Mouse (Mus musculus) neural tube, embryonic 13.5 days (tissue): ENCODE results near the gene Gm20388. TPM values are rescaled to one million over a fixed set of nuclear protein-coding genes. Genes with fewer than 3 reads are reported as not detected.

Experiments used
- ATAC-seq: fragments of 200-750 bp; cut with Nextera tagmentation; 2 replicates; pipeline ENCODE4 v1.8.0; 2017; ENCODE audit warnings: low read depth, mild to moderate bottlenecking, moderate TSS enrichment, moderate library complexity
- H3K27ac ChIP-seq: fragments of 300-500 bp; sonication (generic); replicated peaks from 2 replicates; pipeline ENCODE4 v1.5.1; 2015; ENCODE audit warnings: moderate library complexity, mild to moderate bottlenecking, inconsistent platforms
- H3K27me3 ChIP-seq: fragments of 300-500 bp; sonication (generic); 2 replicates; pipeline ENCODE4 v1.6.1; 2015; ENCODE audit warnings: mild to moderate bottlenecking, inconsistent platforms
- H3K36me3 ChIP-seq: fragments of 300-500 bp; sonication (generic); 2 replicates; pipeline ENCODE4 v1.6.1; 2015; ENCODE audit warnings: mild to moderate bottlenecking, inconsistent platforms
- H3K4me1 ChIP-seq: fragments of 300-500 bp; sonication (generic); replicated peaks from 2 replicates; pipeline ENCODE4 v1.6.1; 2015; ENCODE audit warnings: inconsistent platforms
- H3K4me2 ChIP-seq: fragments of 300-500 bp; sonication (generic); 2 replicates; pipeline ENCODE4 v1.6.1; 2015; ENCODE audit warnings: inconsistent platforms, mild to moderate bottlenecking, moderate library complexity
- H3K4me3 ChIP-seq: fragments of 300-500 bp; sonication (generic); 2 replicates; pipeline ENCODE4 v1.5.1; 2015; ENCODE audit warnings: mild to moderate bottlenecking, inconsistent platforms
- H3K9ac ChIP-seq: fragments of 300-500 bp; sonication (generic); 2 replicates; pipeline ENCODE4 v1.6.1; 2015; ENCODE audit warnings: moderate library complexity, mild to moderate bottlenecking, inconsistent platforms
- H3K9me3 ChIP-seq: fragments of 300-500 bp; sonication (generic); 2 replicates; pipeline ENCODE4 v1.6.1; 2016; ENCODE audit warnings: inconsistent platforms
- WGBS: fragments of 180-500 bp; shearing (Covaris S2); methylation state at CpG from one replicate; pipeline ENCODE4 v1.1.7; 2015; 5-methylcytosine and 5-hydroxymethylcytosine counted together
- polyA plus RNA-seq: library from polyadenylated mRNA; unstranded; fragments of >200 nt; fragmentation: Nextera tagmentation; extraction: Ambion mirVana; gene quantifications from 2 replicates; pipeline ENCODE4 v1.2.1, GENCODE M21; 2015

Gene Gm20388
- polyA plus RNA-seq, 1 experiment from 2014 or later: 0.27 TPM

- WGBS: 39% methylated on average over 9 of the region's 9 CpGs
- H3K4me1 ChIP-seq: no peaks in the 10 kb centered on the region
- H3K4me3 ChIP-seq: no peak overlapping the region
- H3K9me3 ChIP-seq: 0 out of 2 replicates have a peak, but pooled peaks cover 4% of the 10 kb centered on the region
- no peak overlapping the region for H3K27ac ChIP-seq
- H3K27me3 ChIP-seq: peaks cover 24% of the 10 kb centered on the region
- H3K4me2 ChIP-seq: no peak overlapping the region
- ATAC-seq: peak; percentile 27; the same call in 1 of the 2 replicates
- no peaks in the 10 kb centered on the region for H3K36me3 ChIP-seq
- no peak overlapping the region for H3K9ac ChIP-seq
These were observed 910.9 kb downstream of the Gm20388 start for GRCm38 (mm10) chr8:120821399-120822170.

GRCm38 (mm10) chr8:120823331-120823730 lies 912.7 kb downstream of the Gm20388 start:
- no peak overlapping the region for H3K27ac ChIP-seq
- 0 out of 2 replicates have a peak, but pooled peaks cover 4% of the 10 kb centered on the region for H3K9me3 ChIP-seq
- WGBS: 36% methylated on average over 6 of the region's 6 CpGs
- no peak overlapping the region for H3K9ac ChIP-seq
- H3K4me1 ChIP-seq: no peaks in the 10 kb centered on the region
- H3K4me2 ChIP-seq: no peak overlapping the region
- no peak for ATAC-seq
- peaks cover 24% of the 10 kb centered on the region for H3K27me3 ChIP-seq
- H3K4me3 ChIP-seq: no peak overlapping the region
- H3K36me3 ChIP-seq: no peaks in the 10 kb centered on the region

- Histone ChIP-seq H3K27ac (no peak overlapping the region), H3K4me3 (no peak overlapping the region), H3K9me3 (0 out of 2 replicates have a peak, but pooled peaks cover 4% of the 10 kb centered on the region), H3K4me1 (no peaks in the 10 kb centered on the region), H3K4me2 (no peak overlapping the region), H3K9ac (no peak overlapping the region), H3K36me3 (no peaks in the 10 kb centered on the region), H3K27me3 (peaks cover 24% of the 10 kb centered on the region)
- no peak for ATAC-seq
- WGBS: 69% methylated on average over 8 of the region's 8 CpGs
These were observed 913.2 kb downstream of the Gm20388 start for GRCm38 (mm10) chr8:120823887-120824286.

- Histone ChIP-seq H3K4me3 (no peak overlapping the region), H3K4me1 (no peaks in the 10 kb centered on the region), H3K27me3 (peaks cover 26% of the 10 kb centered on the region), H3K27ac (no peak overlapping the region), H3K9me3 (0 out of 2 replicates have a peak, but pooled peaks cover 4% of the 10 kb centered on the region), H3K4me2 (no peak overlapping the region), H3K9ac (no peak overlapping the region), H3K36me3 (no peaks in the 10 kb centered on the region)
- no peak for ATAC-seq
- 66% methylated on average over 7 of the region's 7 CpGs for WGBS
These were observed 914.0 kb downstream of the Gm20388 start for GRCm38 (mm10) chr8:120824638-120825037.

- Histone ChIP-seq H3K4me3 (no peak overlapping the region), H3K9me3 (0 out of 2 replicates have a peak, but pooled peaks cover 4% of the 10 kb centered on the region), H3K27ac (no peak overlapping the region), H3K4me2 (no peak overlapping the region), H3K9ac (no peak overlapping the region), H3K27me3 (peaks cover 12% of the 10 kb centered on the region), H3K4me1 (peaks cover 10% of the 10 kb centered on the region), H3K36me3 (no peaks in the 10 kb centered on the region)
- ATAC-seq: no peak
- WGBS: 12% methylated on average over 14 of the region's 14 CpGs
These were observed 917.6 kb downstream of the Gm20388 start for GRCm38 (mm10) chr8:120828279-120828678.

- H3K27me3 ChIP-seq: peaks cover 20% of the 10 kb centered on the region
- H3K4me3 ChIP-seq: no peak overlapping the region
- H3K27ac ChIP-seq: no peak overlapping the region
- H3K4me2 ChIP-seq: no peak overlapping the region
- ATAC-seq: no peak
- H3K9me3 ChIP-seq: no peaks in the 10 kb centered on the region
- H3K36me3 ChIP-seq: no peaks in the 10 kb centered on the region
- 86% methylated on average over 12 of the region's 12 CpGs for WGBS
- H3K9ac ChIP-seq: no peak overlapping the region
- peaks cover 10% of the 10 kb centered on the region for H3K4me1 ChIP-seq
These were observed 920.0 kb downstream of the Gm20388 start for GRCm38 (mm10) chr8:120830661-120831060.

- H3K9me3 ChIP-seq: no peaks in the 10 kb centered on the region
- H3K36me3 ChIP-seq: no peaks in the 10 kb centered on the region
- H3K27ac ChIP-seq: no peak overlapping the region
- H3K4me1 ChIP-seq: peaks cover 10% of the 10 kb centered on the region
- 0 out of 2 replicates have a peak overlapping the region, but pooled peaks have one; percentile 22 for H3K9ac ChIP-seq
- no peak overlapping the region for H3K4me3 ChIP-seq
- H3K27me3 ChIP-seq: peaks cover 21% of the 10 kb centered on the region
- ATAC-seq: no peak
- 13% methylated on average over 10 of the region's 14 CpGs for WGBS
- H3K4me2 ChIP-seq: 0 out of 2 replicates have a peak overlapping the region, but pooled peaks have one; percentile 0
These were observed 921.4 kb downstream of the Gm20388 start for GRCm38 (mm10) chr8:120832022-120832421.

- H3K4me3 ChIP-seq: no peak overlapping the region
- 49% methylated on average over 4 of the region's 4 CpGs for WGBS
- no peaks in the 10 kb centered on the region for H3K36me3 ChIP-seq
- peaks cover 21% of the 10 kb centered on the region for H3K27me3 ChIP-seq
- no peaks in the 10 kb centered on the region for H3K9me3 ChIP-seq
- H3K9ac ChIP-seq: no peak overlapping the region
- no peak overlapping the region for H3K4me2 ChIP-seq
- H3K4me1 ChIP-seq: peaks cover 10% of the 10 kb centered on the region
- H3K27ac ChIP-seq: no peak overlapping the region
- no peak for ATAC-seq
These were observed 922.6 kb downstream of the Gm20388 start for GRCm38 (mm10) chr8:120833196-120833595.

GRCm38 (mm10) chr8:120839031-120839430 lies 928.4 kb downstream of the Gm20388 start:
- H3K27me3 ChIP-seq: peaks cover 14% of the 10 kb centered on the region; the same call in 1 of the 2 replicates
- no peak overlapping the region for H3K4me2 ChIP-seq
- no peaks in the 10 kb centered on the region for H3K9me3 ChIP-seq
- no peak for ATAC-seq
- H3K4me1 ChIP-seq: no peaks in the 10 kb centered on the region
- no peak overlapping the region for H3K9ac ChIP-seq
- H3K36me3 ChIP-seq: no peaks in the 10 kb centered on the region
- H3K27ac ChIP-seq: no peak overlapping the region
- H3K4me3 ChIP-seq: no peak overlapping the region
- WGBS: 72% methylated on average over 14 of the region's 14 CpGs

GRCm38 (mm10) chr8:120843084-120843483 lies 932.4 kb downstream of the Gm20388 start:
- Histone ChIP-seq H3K27me3 (peaks cover 13% of the 10 kb centered on the region), H3K36me3 (no peaks in the 10 kb centered on the region), H3K4me3 (no peak overlapping the region), H3K27ac (no peak overlapping the region), H3K4me1 (peaks cover 12% of the 10 kb centered on the region), H3K9ac (no peak overlapping the region), H3K9me3 (no peaks in the 10 kb centered on the region), H3K4me2 (no peak overlapping the region)
- 72% methylated on average over 7 of the region's 7 CpGs for WGBS
- no peak for ATAC-seq

GRCm38 (mm10) chr8:120846018-120846417 lies 935.4 kb downstream of the Gm20388 start:
- no peaks in the 10 kb centered on the region for H3K9me3 ChIP-seq
- H3K36me3 ChIP-seq: no peaks in the 10 kb centered on the region
- H3K27ac ChIP-seq: no peak overlapping the region
- no peak overlapping the region for H3K4me2 ChIP-seq
- ATAC-seq: no peak
- 78% methylated on average over 5 of the region's 5 CpGs for WGBS
- H3K4me3 ChIP-seq: no peak overlapping the region
- peaks cover 17% of the 10 kb centered on the region for H3K4me1 ChIP-seq
- no peak overlapping the region for H3K9ac ChIP-seq
- peaks cover 12% of the 10 kb centered on the region for H3K27me3 ChIP-seq

- peak; percentile 61; the same call in 1 of the 2 replicates for ATAC-seq
- H3K4me1 ChIP-seq: peaks cover 17% of the 10 kb centered on the region
- H3K27ac ChIP-seq: peak overlapping the region; percentile 33; the same call in 1 of the 2 replicates
- 6% methylated on average over 4 of the region's 4 CpGs for WGBS
- peaks cover 17% of the 10 kb centered on the region for H3K27me3 ChIP-seq
- H3K9me3 ChIP-seq: no peaks in the 10 kb centered on the region
- no peaks in the 10 kb centered on the region for H3K36me3 ChIP-seq
- H3K4me3 ChIP-seq: no peak overlapping the region
- H3K9ac ChIP-seq: no peak overlapping the region
- H3K4me2 ChIP-seq: no peak overlapping the region
These were observed 936.6 kb downstream of the Gm20388 start for GRCm38 (mm10) chr8:120847279-120847678.
